Mouse (Mus musculus) hindbrain, embryonic 15.5 days (tissue): ENCODE measurements around the gene Znrd1as. TPM values are rescaled to one million over a fixed set of nuclear protein-coding genes. Genes with fewer than 3 reads are reported as not detected.

Experiments used
- ATAC-seq: fragments of 200-750 bp; cut with Nextera tagmentation; 2 replicates; pipeline ENCODE4 v1.8.0; 2017; ENCODE audit warnings: low read depth, moderate number of reproducible peaks, moderate TSS enrichment; ENCODE audit not compliant: low FRiP score
- H3K27ac ChIP-seq: fragments of 300-500 bp; sonication (generic); replicated peaks from 2 replicates; pipeline ENCODE4 v1.5.1; 2015; ENCODE audit warnings: mild to moderate bottlenecking, inconsistent platforms
- H3K27me3 ChIP-seq: fragments of 300-500 bp; sonication (generic); 2 replicates; pipeline ENCODE4 v1.6.1; 2015; ENCODE audit warnings: control low read depth, inconsistent platforms
- H3K36me3 ChIP-seq: fragments of 300-500 bp; sonication (generic); 2 replicates; pipeline ENCODE4 v1.6.1; 2015; ENCODE audit warnings: control low read depth, inconsistent platforms
- H3K4me1 ChIP-seq: fragments of 300-500 bp; sonication (generic); replicated peaks from 2 replicates; pipeline ENCODE4 v1.6.1; 2015; ENCODE audit warnings: control low read depth, inconsistent platforms
- H3K4me2 ChIP-seq: fragments of 300-500 bp; sonication (generic); 2 replicates; pipeline ENCODE4 v1.6.1; 2015; ENCODE audit warnings: moderate library complexity, mild to moderate bottlenecking, inconsistent platforms
- H3K4me3 ChIP-seq: fragments of 300-500 bp; sonication (generic); 2 replicates; pipeline ENCODE4 v1.5.1; 2015; ENCODE audit warnings: mild to moderate bottlenecking, inconsistent platforms
- H3K9ac ChIP-seq: fragments of 300-500 bp; sonication (generic); 2 replicates; pipeline ENCODE4 v1.6.1; 2015; ENCODE audit warnings: inconsistent platforms
- H3K9me3 ChIP-seq: fragments of 300-500 bp; sonication (generic); 2 replicates; pipeline ENCODE4 v1.6.1; 2016; ENCODE audit warnings: control low read depth, inconsistent platforms
- WGBS: fragments of 180-500 bp; shearing (Covaris S2); methylation state at CpG from one replicate; pipeline ENCODE4 v1.1.7; 2015; 5-methylcytosine and 5-hydroxymethylcytosine counted together
- polyA plus RNA-seq: library from polyadenylated mRNA; unstranded; fragments of >200 nt; fragmentation: Nextera tagmentation; extraction: Ambion mirVana; gene quantifications from 2 replicates; pipeline ENCODE4 v1.2.1, GENCODE M21; 2015

Gene Znrd1as
- polyA plus RNA-seq, 1 experiment from 2014 or later: 5.4 TPM

DNA sequence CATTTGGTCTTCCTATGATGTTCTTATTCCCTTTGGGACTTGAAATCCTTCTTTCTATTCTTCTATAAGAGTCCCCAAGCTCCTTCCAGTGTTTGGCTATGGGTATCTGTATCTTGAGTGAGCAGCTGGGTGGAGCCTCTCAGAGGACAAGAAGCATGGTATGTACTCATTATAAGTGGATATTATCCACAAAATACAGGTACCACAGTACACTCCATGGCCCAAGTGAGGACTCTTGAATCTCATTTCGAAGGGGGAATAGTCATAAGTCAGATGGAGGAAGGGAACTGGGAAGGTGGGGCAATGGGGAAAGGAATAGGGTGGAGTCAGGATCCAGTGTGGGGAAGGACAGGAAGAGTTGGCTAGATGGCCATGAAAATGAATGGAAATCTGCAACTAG, 5.3 kb upstream of the Znrd1as start:
- WGBS: 94% methylated on average over 1 of the region's 1 CpGs
- peaks cover 22% of the 10 kb centered on the region for H3K4me1 ChIP-seq
- peaks cover 14% of the 10 kb centered on the region for H3K36me3 ChIP-seq
- H3K4me2 ChIP-seq: no peak overlapping the region
- H3K9ac ChIP-seq: no peak overlapping the region
- no peak overlapping the region for H3K4me3 ChIP-seq
- no peak overlapping the region for H3K27ac ChIP-seq
- no peaks in the 10 kb centered on the region for H3K27me3 ChIP-seq
- ATAC-seq: no peak
- H3K9me3 ChIP-seq: no peaks in the 10 kb centered on the region

- no peak for ATAC-seq
Measured at GRCm38 (mm10) chr17:36958884-36959283, 492 bp downstream of the Znrd1as start.

DNA sequence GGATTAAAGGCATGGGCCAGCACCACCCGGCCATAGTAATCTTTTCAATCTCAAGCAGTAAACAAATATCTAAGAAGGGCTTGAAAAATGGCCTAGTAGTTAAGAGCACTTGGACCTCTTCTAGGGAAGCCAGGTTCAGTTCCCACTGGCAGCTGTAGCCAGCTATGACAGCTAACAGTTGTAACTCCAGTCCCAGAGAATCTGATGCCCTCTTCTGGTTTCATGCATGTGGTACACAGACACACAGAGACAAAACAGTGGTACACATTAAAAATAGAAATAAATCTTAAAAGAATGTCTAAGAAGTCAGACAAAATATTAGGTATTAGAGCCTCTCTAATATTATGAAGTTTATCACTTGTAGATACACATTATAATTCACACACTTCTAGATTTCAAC, 2.7 kb downstream of the Znrd1as start:
- no peak overlapping the region for H3K9ac ChIP-seq
- no peak overlapping the region for H3K27ac ChIP-seq
- H3K4me2 ChIP-seq: no peak overlapping the region
- no peak overlapping the region for H3K4me3 ChIP-seq
- H3K4me1 ChIP-seq: peaks cover 23% of the 10 kb centered on the region
- no peak for ATAC-seq
- no peaks in the 10 kb centered on the region for H3K9me3 ChIP-seq
- 0 out of 2 replicates have a peak, but pooled peaks cover 5% of the 10 kb centered on the region for H3K36me3 ChIP-seq
- WGBS: 72% methylated on average over 1 of the region's 1 CpGs
- H3K27me3 ChIP-seq: no peaks in the 10 kb centered on the region

More at GRCm38 (mm10) chr17:36958884-36959283, 492 bp downstream of the Znrd1as start:
- Histone ChIP-seq H3K9me3 (no peaks in the 10 kb centered on the region), H3K4me2 (peak overlapping the region; percentile 74), H3K27ac (peak overlapping the region; percentile 77), H3K36me3 (0 out of 2 replicates have a peak, but pooled peaks cover 7% of the 10 kb centered on the region), H3K9ac (peak overlapping the region; percentile 73), H3K27me3 (no peaks in the 10 kb centered on the region), H3K4me3 (peak overlapping the region; percentile 66), H3K4me1 (peaks cover 23% of the 10 kb centered on the region)
- WGBS: 12% methylated on average over 12 of the region's 12 CpGs

- Histone ChIP-seq H3K9ac (no peak overlapping the region), H3K27me3 (no peaks in the 10 kb centered on the region), H3K27ac (no peak overlapping the region), H3K9me3 (no peaks in the 10 kb centered on the region), H3K4me2 (no peak overlapping the region), H3K36me3 (no peaks in the 10 kb centered on the region), H3K4me1 (no peaks in the 10 kb centered on the region), H3K4me3 (no peak overlapping the region)
- ATAC-seq: no peak
- WGBS: 91% methylated on average over 1 of the region's 1 CpGs
Measured at GRCm38 (mm10) chr17:36966875-36967274, 8.5 kb downstream of the Znrd1as start.

- Histone ChIP-seq H3K36me3 (no peaks in the 10 kb centered on the region), H3K4me1 (no peaks in the 10 kb centered on the region), H3K4me2 (no peak overlapping the region), H3K4me3 (no peak overlapping the region), H3K27me3 (no peaks in the 10 kb centered on the region), H3K9me3 (no peaks in the 10 kb centered on the region), H3K9ac (no peak overlapping the region), H3K27ac (no peak overlapping the region)
- 89% methylated on average over 14 of the region's 14 CpGs for WGBS
- ATAC-seq: no peak
Measured at GRCm38 (mm10) chr17:36970316-36970890, 12.0 kb downstream of the Znrd1as start.

DNA sequence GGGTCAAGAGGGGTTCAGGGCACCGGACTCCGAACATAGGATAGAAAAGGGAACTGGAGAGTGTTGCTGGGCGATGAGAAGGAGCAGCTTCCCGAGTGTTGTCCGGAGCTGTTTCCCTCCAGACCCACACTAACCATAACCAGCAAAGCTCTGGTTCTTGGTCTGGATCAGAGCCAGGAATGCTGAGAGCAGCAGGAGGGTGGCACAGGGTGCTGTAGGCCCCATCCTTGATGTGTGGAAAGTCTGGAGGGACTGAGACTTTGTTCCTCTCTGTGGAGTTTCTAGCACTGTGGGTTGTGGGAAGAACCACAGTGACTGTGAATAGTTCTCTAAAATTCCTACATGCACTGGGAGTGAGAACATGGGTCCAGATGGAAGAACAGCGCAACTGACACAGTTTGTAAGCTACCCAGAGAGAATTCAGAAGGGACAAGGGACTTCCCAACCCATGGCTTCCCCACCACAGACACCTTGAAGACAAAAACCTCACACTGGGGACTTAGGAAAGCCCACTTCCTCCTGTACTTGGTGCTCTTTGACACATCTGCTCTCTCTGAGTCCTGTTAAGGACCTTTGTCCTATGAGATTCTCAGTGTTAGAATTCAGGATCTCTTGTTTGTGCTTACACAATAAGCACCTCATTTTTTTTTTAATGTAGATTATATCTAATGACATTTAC, 12.9 kb downstream of the Znrd1as start:
- Histone ChIP-seq H3K4me2 (no peak overlapping the region), H3K36me3 (no peaks in the 10 kb centered on the region), H3K27me3 (no peaks in the 10 kb centered on the region), H3K9me3 (no peaks in the 10 kb centered on the region), H3K27ac (no peak overlapping the region), H3K4me3 (no peak overlapping the region), H3K4me1 (no peaks in the 10 kb centered on the region), H3K9ac (no peak overlapping the region)
- ATAC-seq: no peak
- 89% methylated on average over 6 of the region's 6 CpGs for WGBS

DNA sequence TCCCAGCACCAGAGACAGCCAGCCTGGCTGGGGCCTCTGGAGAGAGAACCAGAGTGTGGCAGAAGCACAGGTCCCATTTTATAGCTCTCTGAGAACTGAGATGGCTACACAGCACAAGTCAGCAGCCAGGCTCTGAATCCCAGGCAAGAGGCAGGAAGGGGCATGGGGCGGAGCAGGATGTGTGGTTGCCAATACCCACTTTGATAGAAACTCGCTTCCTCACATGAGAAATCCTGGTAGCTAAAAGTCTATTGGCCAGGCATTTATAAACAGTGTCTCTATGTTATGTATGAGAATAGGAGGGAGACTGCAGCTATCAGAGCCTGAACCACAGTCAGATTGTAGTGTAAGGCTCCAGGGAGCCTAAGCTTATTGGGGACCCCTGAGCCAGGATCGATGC, 14.4 kb downstream of the Znrd1as start:
- no peaks in the 10 kb centered on the region for H3K4me1 ChIP-seq
- WGBS: 87% methylated on average over 3 of the region's 3 CpGs

GRCm38 (mm10) chr17:36973271-36973787, 14.9 kb downstream of the Znrd1as start:
- ATAC-seq: no peak
- H3K27me3 ChIP-seq: no peaks in the 10 kb centered on the region
- H3K4me2 ChIP-seq: no peak overlapping the region
- no peaks in the 10 kb centered on the region for H3K9me3 ChIP-seq
- H3K9ac ChIP-seq: no peak overlapping the region
- H3K4me1 ChIP-seq: no peaks in the 10 kb centered on the region
- H3K27ac ChIP-seq: no peak overlapping the region
- H3K36me3 ChIP-seq: no peaks in the 10 kb centered on the region
- no peak overlapping the region for H3K4me3 ChIP-seq
- 81% methylated on average over 8 of the region's 8 CpGs for WGBS

More for the DNA sequence above, 14.4 kb downstream of the Znrd1as start:
- Histone ChIP-seq H3K27ac (no peak overlapping the region), H3K4me2 (no peak overlapping the region), H3K36me3 (no peaks in the 10 kb centered on the region), H3K9ac (no peak overlapping the region), H3K27me3 (no peaks in the 10 kb centered on the region), H3K9me3 (no peaks in the 10 kb centered on the region), H3K4me3 (no peak overlapping the region)
- ATAC-seq: no peak

DNA sequence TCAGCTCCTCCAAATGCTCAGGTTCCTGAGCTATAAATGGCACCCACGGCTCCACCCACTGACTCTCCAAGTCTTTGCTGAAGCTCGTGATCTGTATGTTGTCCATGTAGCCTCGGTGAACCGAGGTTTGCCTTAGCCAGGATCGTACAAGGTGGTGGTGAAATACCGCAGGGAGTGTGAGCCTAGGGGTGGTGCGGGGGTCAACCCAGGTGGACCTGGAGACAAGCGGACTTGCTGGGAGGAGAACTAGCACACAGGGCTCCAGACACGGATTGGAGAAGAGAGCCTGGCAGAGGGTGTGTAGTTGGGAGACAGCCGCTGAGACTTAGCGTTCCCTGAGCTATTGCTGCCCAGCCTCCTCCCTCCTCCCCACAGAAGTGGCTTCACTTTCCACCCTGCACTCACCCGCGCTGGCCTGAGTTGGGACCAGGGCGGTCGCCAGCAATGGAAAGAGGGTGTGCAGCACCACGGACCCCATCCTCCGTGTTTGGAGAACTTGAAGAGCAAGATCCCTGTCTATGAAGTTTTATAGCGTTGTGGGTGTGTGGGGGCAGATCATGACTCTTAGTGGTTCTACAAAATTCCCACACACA, 22.9 kb downstream of the Znrd1as start, which contains the start of gene 2410137M14Rik:
TSS of gene 2410137M14Rik (minus strand) at position 17 of the 593 bp plus-strand sequence.
- H3K27me3 ChIP-seq: no peaks in the 10 kb centered on the region
- 18% methylated on average over 18 of the region's 18 CpGs for WGBS
- no peak within 1 kb of the TSS for H3K4me3 ChIP-seq
- H3K4me1 ChIP-seq: no peaks in the 10 kb centered on the region
- H3K9me3 ChIP-seq: no peaks in the 10 kb centered on the region
- 0 out of 2 replicates have a peak within 1 kb of the TSS, but pooled peaks have one; percentile 9 for H3K4me2 ChIP-seq
- no peak for ATAC-seq
- no peak within 1 kb of the TSS for H3K27ac ChIP-seq
- H3K9ac ChIP-seq: no peak within 1 kb of the TSS
- no peaks in the 10 kb centered on the region for H3K36me3 ChIP-seq

- Histone ChIP-seq H3K4me1 (no peaks in the 10 kb centered on the region), H3K36me3 (no peaks in the 10 kb centered on the region), H3K27me3 (no peaks in the 10 kb centered on the region), H3K4me2 (no peak overlapping the region), H3K9ac (no peak overlapping the region), H3K4me3 (no peak overlapping the region), H3K27ac (no peak overlapping the region), H3K9me3 (no peaks in the 10 kb centered on the region)
- no peak for ATAC-seq
- WGBS: 14% methylated on average over 4 of the region's 4 CpGs
Measured at GRCm38 (mm10) chr17:36981845-36982244, 23.5 kb downstream of the Znrd1as start.

DNA sequence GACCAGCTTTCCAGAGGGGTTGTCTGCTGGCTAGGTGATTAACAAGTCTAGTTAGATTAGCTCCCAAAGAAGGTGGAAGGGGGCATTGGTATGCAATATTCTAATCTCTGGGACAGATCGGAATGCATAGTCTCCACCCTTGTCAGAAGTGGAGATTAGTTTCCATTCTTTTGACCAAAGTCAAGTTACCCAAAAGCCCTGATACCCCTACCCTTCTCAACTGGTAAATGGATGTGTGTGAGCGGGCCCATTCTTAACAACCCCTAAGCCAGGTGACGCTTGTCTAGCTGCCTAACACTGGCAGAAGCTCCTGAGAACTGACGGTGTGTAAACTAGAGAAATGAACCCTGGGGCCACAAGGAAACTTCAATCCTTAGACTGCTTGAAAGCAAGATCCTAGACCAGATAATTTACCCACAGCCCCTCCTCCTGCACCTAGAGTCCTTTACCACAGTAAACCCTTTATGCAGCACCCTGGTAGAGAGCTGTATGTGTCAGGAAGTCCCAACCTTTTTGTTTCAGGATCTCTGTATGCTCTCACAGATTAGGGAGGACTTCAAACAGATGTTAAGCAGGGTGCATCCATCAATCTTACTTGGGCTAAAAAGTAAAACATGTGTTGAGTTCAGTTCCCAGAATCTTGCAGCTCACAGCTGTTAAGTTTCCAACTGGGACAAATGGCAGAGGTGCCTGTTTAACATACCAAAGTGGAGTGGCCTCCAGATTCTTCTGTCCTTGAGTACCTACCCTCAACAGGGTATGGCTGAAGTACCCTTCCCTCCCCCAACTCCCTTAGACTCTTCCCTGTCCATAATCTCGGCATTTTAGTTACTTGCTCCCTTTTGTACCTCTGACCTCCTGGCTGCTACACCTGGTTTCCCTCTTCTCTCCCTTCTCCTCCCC, 24.1 kb downstream of the Znrd1as start:
- no peaks in the 10 kb centered on the region for H3K4me1 ChIP-seq
- no peaks in the 10 kb centered on the region for H3K36me3 ChIP-seq
- peaks cover 2% of the 10 kb centered on the region for H3K27me3 ChIP-seq
- H3K9me3 ChIP-seq: no peaks in the 10 kb centered on the region
- no peak overlapping the region for H3K4me2 ChIP-seq
- H3K27ac ChIP-seq: no peak overlapping the region
- no peak overlapping the region for H3K9ac ChIP-seq
- WGBS: 50% methylated on average over 5 of the region's 5 CpGs
- H3K4me3 ChIP-seq: no peak overlapping the region
- no peak for ATAC-seq
